Mouse (Mus musculus) cerebellum, postnatal 14 days (tissue): ENCODE data around the gene Tspan13.

ENCODE experiments used
- DNase-seq, 2 experiments: peaks; one replicate each; pipeline ENCODE4 v3.0.0; 2021; ENCODE audit warnings: mixed read lengths in 2 of 2

Tspan13 gene

GRCm38 (mm10) chr12:35966768-35967141 is 75.5 kb downstream of the Tspan13 start:
- no peak for DNase-seq

GRCm38 (mm10) chr12:35966098-35966767 is 76.1 kb downstream of the Tspan13 start:
- DNase-seq: no peak
